Mouse (Mus musculus): Measurements from ENCODE around the gene Taf4. TPM values are rescaled to one million over a fixed set of nuclear protein-coding genes. Genes with fewer than 3 reads are reported as not detected.

Gene Taf4
- polyA plus RNA-seq, 1 experiment, result 6.3 TPM

GRCm38 (mm10) chr2:179979836-179980235 is 3.4 kb upstream of the Taf4 start:
- Histone ChIP-seq H3ac (ENCODE audit: control insufficient read depth, insufficient read length) (no peak overlapping the region), H3K36me3 (ENCODE audit: control insufficient read depth, insufficient read depth) (no peaks in the 10 kb centered on the region), H3K27me3 (ENCODE audit: control insufficient read depth, insufficient read depth, insufficient read length) (no peaks in the 10 kb centered on the region), H3K4me2 (ENCODE audit: low read depth) (peak overlapping the region; percentile 72), H3K79me2 (ENCODE audit: control insufficient read depth, insufficient read depth) (peaks cover 3% of the 10 kb centered on the region), H3K4me3 (no peak overlapping the region)
- TF ChIP-seq E2F4 (IDR thresholded peaks at IDR 0.05; ENCODE audit: insufficient read depth) (no peak), MYOG (IDR thresholded peaks at IDR 0.05; ENCODE audit: control insufficient read depth in 1 of 3, insufficient read depth in 1 of 3, insufficient read length in 2 of 3, low read depth in 2 of 3) (peak; percentile 28 to 81 (median 52)), POLR2A (IDR thresholded peaks at IDR 0.05; ENCODE audit: insufficient read length, low read depth) (peak; percentile 58), TCF12 (IDR thresholded peaks at IDR 0.05; ENCODE audit: insufficient read depth, poor library complexity, severe bottlenecking) (peak; percentile 2), REST (IDR thresholded peaks at IDR 0.05; ENCODE audit: insufficient read depth, insufficient read length) (no peak), CEBPB (IDR thresholded peaks at IDR 0.05; ENCODE audit: insufficient read depth, poor library complexity, severe bottlenecking) (peak; percentile 78), MAX (IDR thresholded peaks at IDR 0.05; ENCODE audit: low read depth) (no peak), MYOD1 (IDR thresholded peaks at IDR 0.05; ENCODE audit: control insufficient read depth in 1 of 3, insufficient read length in 2 of 3, low read depth in 2 of 3) (peak; percentile 51 to 93 (median 92)), POLR2AphosphoS2 (IDR thresholded peaks at IDR 0.05; ENCODE audit: insufficient read length, low read depth) (peak; percentile 68), TCF3 (IDR thresholded peaks at IDR 0.05; ENCODE audit: insufficient read length, low read depth) (no peak), USF1 (IDR thresholded peaks at IDR 0.05; ENCODE audit: low read depth) (no peak), SRF (IDR thresholded peaks at IDR 0.05; ENCODE audit: control insufficient read depth, insufficient read length, low read depth) (no peak)

- no peak overlapping the region for H3ac ChIP-seq (ENCODE audit: control insufficient read depth, insufficient read length)
- TF ChIP-seq POLR2A (IDR thresholded peaks at IDR 0.05; ENCODE audit: insufficient read length, low read depth), result no peak
- TF ChIP-seq MYOG (IDR thresholded peaks at IDR 0.05; ENCODE audit: control insufficient read depth in 1 of 3, insufficient read depth in 1 of 3, insufficient read length in 2 of 3, low read depth in 2 of 3), result no peak
- no peak for TF ChIP-seq USF1 (IDR thresholded peaks at IDR 0.05; ENCODE audit: low read depth)
- no peak for TF ChIP-seq MAX (IDR thresholded peaks at IDR 0.05; ENCODE audit: low read depth)
- no peak for TF ChIP-seq POLR2AphosphoS2 (IDR thresholded peaks at IDR 0.05; ENCODE audit: insufficient read length, low read depth)
- TF ChIP-seq CEBPB (IDR thresholded peaks at IDR 0.05; ENCODE audit: insufficient read depth, poor library complexity, severe bottlenecking), result no peak
- TF ChIP-seq MYOD1 (IDR thresholded peaks at IDR 0.05; ENCODE audit: control insufficient read depth in 1 of 3, insufficient read length in 2 of 3, low read depth in 2 of 3), result no peak
- no peak for TF ChIP-seq TCF3 (IDR thresholded peaks at IDR 0.05; ENCODE audit: insufficient read length, low read depth)
- no peak for TF ChIP-seq E2F4 (IDR thresholded peaks at IDR 0.05; ENCODE audit: insufficient read depth)
- no peak for TF ChIP-seq REST (IDR thresholded peaks at IDR 0.05; ENCODE audit: insufficient read depth, insufficient read length)
- no peak for TF ChIP-seq SRF (IDR thresholded peaks at IDR 0.05; ENCODE audit: control insufficient read depth, insufficient read length, low read depth)
- TF ChIP-seq TCF12 (IDR thresholded peaks at IDR 0.05; ENCODE audit: insufficient read depth, poor library complexity, severe bottlenecking), result no peak
- H3K4me3 ChIP-seq, result no peak overlapping the region
- H3K36me3 ChIP-seq (ENCODE audit: control insufficient read depth, insufficient read depth), result no peaks in the 10 kb centered on the region
- H3K79me2 ChIP-seq (ENCODE audit: control insufficient read depth, insufficient read depth), result peaks cover 19% of the 10 kb centered on the region
- H3K4me2 ChIP-seq (ENCODE audit: low read depth), result peak overlapping the region; percentile 67
- H3K27me3 ChIP-seq (ENCODE audit: control insufficient read depth, insufficient read depth, insufficient read length), result no peaks in the 10 kb centered on the region
Observed at GRCm38 (mm10) chr2:179978250-179978649, 1.8 kb upstream of the Taf4 start.

GRCm38 (mm10) chr2:179977344-179978025 is 1.0 kb upstream of the Taf4 start:
- peak overlapping the region; percentile 36 for H3K4me3 ChIP-seq
- H3ac ChIP-seq (ENCODE audit: control insufficient read depth, insufficient read length), result peak overlapping the region; percentile 71
- H3K36me3 ChIP-seq (ENCODE audit: control insufficient read depth, insufficient read depth), result no peaks in the 10 kb centered on the region
- H3K79me2 ChIP-seq (ENCODE audit: control insufficient read depth, insufficient read depth), result peaks cover 26% of the 10 kb centered on the region
- H3K4me2 ChIP-seq (ENCODE audit: low read depth), result peak overlapping the region; percentile 67
- no peak for TF ChIP-seq SRF (IDR thresholded peaks at IDR 0.05; ENCODE audit: control insufficient read depth, insufficient read length, low read depth)
- TF ChIP-seq E2F4 (IDR thresholded peaks at IDR 0.05; ENCODE audit: insufficient read depth), result no peak
- no peak for TF ChIP-seq MAX (IDR thresholded peaks at IDR 0.05; ENCODE audit: low read depth)
- no peak for TF ChIP-seq USF1 (IDR thresholded peaks at IDR 0.05; ENCODE audit: low read depth)
- TF ChIP-seq TCF3 (IDR thresholded peaks at IDR 0.05; ENCODE audit: insufficient read length, low read depth), result no peak
- TF ChIP-seq POLR2AphosphoS2 (IDR thresholded peaks at IDR 0.05; ENCODE audit: insufficient read length, low read depth), result no peak
- TF ChIP-seq REST (IDR thresholded peaks at IDR 0.05; ENCODE audit: insufficient read depth, insufficient read length), result no peak
- TF ChIP-seq MYOD1 (IDR thresholded peaks at IDR 0.05; ENCODE audit: control insufficient read depth in 1 of 3, insufficient read length in 2 of 3, low read depth in 2 of 3), result no peak
- TF ChIP-seq CEBPB (IDR thresholded peaks at IDR 0.05; ENCODE audit: insufficient read depth, poor library complexity, severe bottlenecking), result no peak
- no peak for TF ChIP-seq POLR2A (IDR thresholded peaks at IDR 0.05; ENCODE audit: insufficient read length, low read depth)
- no peak for TF ChIP-seq TCF12 (IDR thresholded peaks at IDR 0.05; ENCODE audit: insufficient read depth, poor library complexity, severe bottlenecking)
- no peak for TF ChIP-seq MYOG (IDR thresholded peaks at IDR 0.05; ENCODE audit: control insufficient read depth in 1 of 3, insufficient read depth in 1 of 3, insufficient read length in 2 of 3, low read depth in 2 of 3)
- H3K27me3 ChIP-seq (ENCODE audit: control insufficient read depth, insufficient read depth, insufficient read length), result no peaks in the 10 kb centered on the region

GRCm38 (mm10) chr2:179976295-179976627 is 185 bp downstream of the Taf4 start:
- Histone ChIP-seq H3ac (ENCODE audit: control insufficient read depth, insufficient read length) (peak overlapping the region; percentile 71), H3K27me3 (ENCODE audit: control insufficient read depth, insufficient read depth, insufficient read length) (no peaks in the 10 kb centered on the region)
- TF ChIP-seq USF1 (IDR thresholded peaks at IDR 0.05; ENCODE audit: low read depth), result no peak
- TF ChIP-seq MAX (IDR thresholded peaks at IDR 0.05; ENCODE audit: low read depth), result no peak
- TF ChIP-seq MYOG (IDR thresholded peaks at IDR 0.05; ENCODE audit: control insufficient read depth in 1 of 3, insufficient read depth in 1 of 3, insufficient read length in 2 of 3, low read depth in 2 of 3), result no peak
- TF ChIP-seq MYOD1 (IDR thresholded peaks at IDR 0.05; ENCODE audit: control insufficient read depth in 1 of 3, insufficient read length in 2 of 3, low read depth in 2 of 3), result no peak

More at GRCm38 (mm10) chr2:179976295-179976627, 185 bp downstream of the Taf4 start:
- H3K4me3 ChIP-seq, result peak overlapping the region; percentile 36
- peaks cover 38% of the 10 kb centered on the region for H3K79me2 ChIP-seq (ENCODE audit: control insufficient read depth, insufficient read depth)
- no peak overlapping the region for H3K4me2 ChIP-seq (ENCODE audit: low read depth)
- no peaks in the 10 kb centered on the region for H3K36me3 ChIP-seq (ENCODE audit: control insufficient read depth, insufficient read depth)
